Mouse (Mus musculus) CD4-positive helper T cell, adult 2 months (primary cell): ENCODE measurements around the gene Gm17087.

Experiments
- DNase-seq: peaks from one replicate; pipeline ENCODE4 v3.0.0-alpha.2; 2012; ENCODE audit warnings: low read depth, missing footprints, low spot score

The Gm17087 gene

GRCm38 (mm10) chr17:8546366-8546765 is 20.4 kb downstream of the Gm17087 start:
- no peak for DNase-seq

GRCm38 (mm10) chr17:8541974-8542538 is 24.7 kb downstream of the Gm17087 start:
- no peak for DNase-seq

- peak; percentile 22 for DNase-seq
These were observed 28.6 kb downstream of the Gm17087 start for GRCm38 (mm10) chr17:8538102-8538501.

DNA sequence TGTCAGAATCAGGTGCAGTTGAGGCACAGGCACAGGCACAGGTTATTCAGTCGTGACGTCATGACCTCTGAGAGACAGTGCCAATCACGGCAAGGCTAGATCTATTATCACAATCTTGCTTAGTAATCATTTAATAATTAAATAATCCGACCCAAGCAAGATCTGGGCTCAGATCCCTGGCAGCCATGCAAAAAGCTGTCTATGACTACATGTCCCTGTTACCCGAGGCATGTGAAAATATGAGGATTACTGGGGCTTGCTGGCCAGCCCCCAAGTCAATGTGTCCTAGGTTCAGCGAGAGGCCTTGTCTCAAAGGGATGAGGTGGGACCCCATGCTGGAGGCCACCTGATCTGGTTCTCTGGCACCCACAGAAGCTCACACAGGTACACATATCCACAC is 30.2 kb downstream of the Gm17087 start:
- DNase-seq, result no peak

DNA sequence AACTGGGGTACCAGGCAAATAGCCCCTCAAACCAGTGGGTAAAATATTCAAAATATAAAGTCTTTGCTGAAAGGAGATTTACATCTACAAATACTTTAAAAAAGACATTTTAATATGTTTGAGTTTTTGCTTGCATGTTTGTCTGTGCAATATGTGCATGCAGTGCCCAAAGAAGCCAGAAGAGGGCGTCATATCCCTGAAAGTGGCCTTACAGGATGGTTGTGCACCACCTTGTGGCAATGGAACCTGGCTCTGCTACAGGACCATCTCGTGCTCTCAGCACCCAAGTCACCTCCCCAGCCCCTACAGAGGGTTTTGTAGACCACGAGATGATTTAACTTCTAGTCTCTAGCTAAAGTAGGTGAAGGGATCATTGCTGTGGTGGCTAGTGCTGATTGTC is 32.9 kb downstream of the Gm17087 start:
- DNase-seq, result no peak

- no peak for DNase-seq
These were observed 34.1 kb downstream of the Gm17087 start for GRCm38 (mm10) chr17:8532609-8533008.

DNA sequence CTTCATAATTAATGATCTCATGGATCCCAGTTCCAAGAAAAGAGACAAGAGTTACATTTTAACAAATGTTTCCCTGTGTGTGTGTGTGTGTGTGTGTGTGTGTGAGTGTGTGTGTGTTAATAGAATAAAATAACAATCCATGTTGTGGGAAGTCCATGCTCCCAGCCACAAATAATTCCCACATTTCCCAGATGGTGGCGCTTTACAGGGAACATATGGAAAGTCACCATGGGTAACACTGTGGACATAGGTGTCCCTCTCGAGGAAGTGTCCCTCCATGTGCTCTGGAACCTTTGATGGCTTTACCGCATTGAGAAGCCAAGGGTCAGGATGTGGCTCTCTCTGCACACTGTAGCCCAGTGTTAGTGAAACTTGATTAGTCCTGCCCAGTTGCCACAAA is 38.1 kb downstream of the Gm17087 start:
- DNase-seq, result no peak

DNA sequence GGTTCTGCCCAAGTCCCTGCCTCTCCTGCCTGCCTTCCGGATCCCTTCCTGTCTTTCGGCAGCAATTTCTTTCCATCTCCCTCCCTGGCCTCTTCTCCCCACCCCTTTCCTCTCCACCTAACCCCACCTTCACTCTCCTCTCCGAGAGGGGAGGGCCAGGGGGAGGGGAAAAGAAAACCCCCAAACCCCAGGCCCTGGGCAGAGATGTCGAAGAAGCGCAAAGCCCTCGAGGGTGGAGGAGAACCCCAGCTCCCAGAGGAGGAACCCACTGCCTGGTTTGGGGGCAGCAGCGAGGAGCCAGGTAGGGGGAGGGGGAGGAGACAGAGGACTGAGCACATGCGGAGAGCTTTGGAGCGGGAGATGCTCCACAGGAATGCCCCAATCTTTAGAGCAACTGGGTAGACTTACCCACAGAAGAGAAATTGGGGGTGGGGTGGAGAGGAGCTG is 39.9 kb downstream of the Gm17087 start:
- DNase-seq, result no peak

DNA sequence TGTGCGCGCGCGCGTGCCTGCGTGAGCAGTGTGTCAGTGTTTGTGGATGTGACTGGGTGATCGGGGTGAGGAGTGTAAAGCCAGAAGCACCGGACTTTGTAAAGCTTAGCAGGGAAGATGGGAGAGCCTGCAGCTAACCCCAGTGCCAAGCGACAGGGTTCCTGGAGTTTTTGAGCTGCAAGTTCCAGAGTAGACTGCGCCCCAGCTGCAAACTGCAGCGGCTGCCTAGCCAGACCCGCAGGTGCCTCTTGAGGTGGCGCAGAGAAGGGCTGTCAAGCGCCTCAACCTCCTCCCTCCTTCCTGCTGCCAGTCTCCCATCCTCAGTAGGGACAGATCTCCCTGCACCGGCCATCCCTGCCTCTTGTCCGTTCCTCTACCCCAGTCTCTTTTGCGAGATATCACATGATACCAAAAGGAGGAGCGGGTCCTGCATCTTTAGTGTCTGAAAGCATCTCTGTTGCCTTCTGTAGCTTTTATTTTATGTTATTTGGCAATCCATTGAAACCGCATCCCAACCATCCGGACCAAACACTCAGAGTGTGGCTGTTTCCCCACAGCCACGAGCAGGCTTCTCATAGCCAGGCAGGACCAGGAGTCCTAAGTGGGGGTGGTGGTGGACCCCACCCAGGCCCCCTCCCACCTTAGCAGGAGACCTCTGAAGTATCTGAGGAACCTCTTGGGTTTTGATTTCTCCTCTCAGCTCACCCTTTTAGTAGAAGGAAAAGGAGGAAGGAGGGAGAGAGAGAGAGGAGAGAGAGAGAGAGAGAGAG is 40.6 kb downstream of the Gm17087 start:
- DNase-seq, result no peak

- DNase-seq, result no peak
These were observed 41.5 kb downstream of the Gm17087 start, which contains the start of gene Pde10a for GRCm38 (mm10) chr17:8525225-8525721. Gene Pde10a, plus strand, starts transcription at chr17:8525372.

GRCm38 (mm10) chr17:8524387-8525165 is 42.2 kb downstream of the Gm17087 start:
- DNase-seq, result peak; percentile 26

- DNase-seq, result no peak
These were observed 42.8 kb downstream of the Gm17087 start for GRCm38 (mm10) chr17:8523986-8524385.

DNA sequence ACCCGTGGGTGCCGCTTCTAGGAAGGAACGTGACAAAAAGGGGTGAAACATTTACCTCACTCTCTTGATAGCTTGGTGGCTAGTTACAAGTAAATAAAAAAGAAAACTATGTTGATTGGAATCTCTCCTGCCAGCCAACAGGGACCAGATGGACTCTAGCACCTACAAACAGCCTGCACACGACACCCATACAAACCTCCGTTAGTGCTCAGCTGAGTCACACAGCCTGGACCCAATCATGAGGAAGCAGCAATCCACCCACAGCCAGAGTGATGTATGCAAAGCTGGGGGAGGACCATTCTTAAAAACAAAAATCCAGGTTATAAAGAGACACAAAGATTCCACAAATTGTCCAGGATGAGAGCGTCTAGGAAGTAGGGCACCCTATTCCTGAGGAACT is 50.7 kb downstream of the Gm17087 start:
- DNase-seq, result no peak
